14 mouse cellular contexts compared by ENCODE assay signal in genomic region chr1:193665854-193666253, GRCm38 (mm10).
DNase-seq lines count a peak whose midpoint lies in the region; ATAC-seq lines count a peak whose summit lies in the region.
"Had no signal": no experiment of that assay in that cellular context is flagged by ENCODE, and none has a peak within 500 bp of the region (broad histone marks: within the 10 kb centered on the region; RNA-seq: fewer than 3 reads in every experiment).

No protein-coding gene starts in this region.

- H3K4me1 ChIP-seq in forebrain, embryonic 15.5 days, result peaks cover 12% of the 10 kb centered on the region
- H3K4me1 ChIP-seq in hindbrain, embryonic 10.5 days (replicated peaks), result peaks cover 32% of the 10 kb centered on the region
- H3K4me1 ChIP-seq: intestine, embryonic 15.5 days had no signal

- peak; percentile 39; the same call in 1 of the 2 replicates for ATAC-seq in forebrain, embryonic 15.5 days (replicated peaks)
- no peak for ATAC-seq in erythroblast, adult 5-6 weeks (replicated peaks; ENCODE audit: low FRiP score, poor library complexity, severe bottlenecking)
- ATAC-seq: intestine, embryonic 15.5 days had no signal

- H3K4me2 ChIP-seq in forebrain, embryonic 15.5 days (replicated peaks), result no peak overlapping the region
- H3K4me2 ChIP-seq: intestine, embryonic 15.5 days had no signal

- WGBS in forebrain, embryonic 15.5 days, result 44% methylated on average over 5 of the region's 5 CpGs
- 54% methylated on average over 5 of the region's 5 CpGs for WGBS in hindbrain, embryonic 10.5 days

- no peaks in the 10 kb centered on the region for H3K9me3 ChIP-seq in forebrain, embryonic 15.5 days
- H3K9me3 ChIP-seq in hindbrain, embryonic 10.5 days, result peaks cover 4% of the 10 kb centered on the region; the same call in 1 of the 2 replicates
- H3K9me3 ChIP-seq: intestine, embryonic 15.5 days had no signal

- H3K27me3 ChIP-seq in forebrain, embryonic 15.5 days, result no peaks in the 10 kb centered on the region
- H3K27me3 ChIP-seq in hindbrain, embryonic 10.5 days (ENCODE audit: insufficient read depth, poor library complexity, severe bottlenecking), result 0 out of 2 replicates have a peak, but pooled peaks cover 4% of the 10 kb centered on the region
- H3K27me3 ChIP-seq: intestine, embryonic 15.5 days had no signal

- no peaks in the 10 kb centered on the region for H3K36me3 ChIP-seq in forebrain, embryonic 15.5 days
- H3K36me3 ChIP-seq in hindbrain, embryonic 10.5 days, result no peaks in the 10 kb centered on the region
- H3K36me3 ChIP-seq: intestine, embryonic 15.5 days had no signal

- DNase-seq in embryo, embryonic 10 days (ENCODE audit: low spot score), result peak; percentile 45
- peak; percentile 10 for DNase-seq in hindbrain, embryonic 10.5 days (ENCODE audit: low spot score)
- peak; percentile 22 for DNase-seq in neural tube, embryonic 10.5 days (ENCODE audit: extremely low spot score, low spot score)
- DNase-seq in testis, postnatal 14 days (ENCODE audit: low spot score), result no peak
- DNase-seq in adrenal gland, postnatal 14 days, result no peak
- no peak for DNase-seq in ovary, postnatal 36 days (ENCODE audit: low spot score)
- DNase-seq: adrenal gland, adult 2 months; cerebellum, postnatal 10 days; lung, adult 18-20 months; spleen, adult 18-20 months had no signal

- H3K9ac ChIP-seq in forebrain, embryonic 15.5 days (replicated peaks), result no peak overlapping the region
- H3K9ac ChIP-seq: intestine, embryonic 15.5 days had no signal

- H3K27ac ChIP-seq in forebrain, embryonic 15.5 days (replicated peaks), result no peak overlapping the region
- peak overlapping the region; percentile 18; the same call in 1 of the 2 replicates for H3K27ac ChIP-seq in hindbrain, embryonic 10.5 days
- H3K27ac ChIP-seq: intestine, embryonic 15.5 days had no signal

- H3K4me3 ChIP-seq in forebrain, embryonic 15.5 days, result no peak overlapping the region
- H3K4me3 ChIP-seq in hindbrain, embryonic 10.5 days, result no peak overlapping the region
- H3K4me3 ChIP-seq: intestine, embryonic 15.5 days; myocyte had no signal

Comparison
In these comparisons a context has a peak if more than half of its experiments do, and no peak if none do; other contexts are left out.
1. DNase-seq: peak in embryo, embryonic 10 days (single experiment), hindbrain, embryonic 10.5 days (single experiment) and neural tube, embryonic 10.5 days (single experiment); none in testis, postnatal 14 days (single experiment), adrenal gland, postnatal 14 days (single experiment) and ovary, postnatal 36 days (single experiment).